Mouse (Mus musculus) left cerebral cortex, postnatal 14 days (tissue): Measurements from ENCODE around the gene Kcnk15. TPM values are rescaled to one million over a fixed set of nuclear protein-coding genes. Genes with fewer than 3 reads are reported as not detected.
A peak's percentile ranks its signal among the peaks of the same experiment; 100 is the strongest.

Experiments used
- DNase-seq, 2 experiments: peaks; one replicate each; pipeline ENCODE4 v3.0.0; 2021 to 2022; ENCODE audit warnings: low spot score in 2 of 2, mixed read lengths in 1 of 2
- intact Hi-C: fragments of 180-260 bp; cut with DNase I; formaldehyde crosslinking; loops from one replicate; pipeline ENCODE4 v1.15.1; 2025
- long read RNA-seq, 2 experiments: library from polyadenylated mRNA; stranded (forward); transcript quantifications; one replicate each; pipeline ENCODE4 v2.0.0; 2021
- total RNA-seq, 2 experiments: library from RNA; stranded (reverse); gene quantifications; 2 replicates each; pipeline ENCODE4 v1.2.3; 2021

Gene Kcnk15
- total RNA-seq, result not detected
- long read RNA-seq, experiment 1, result 0 reads
- long read RNA-seq, experiment 2, result 0 reads

GRCm38 (mm10) chr2:163853461-163853901 is at the start of gene Kcnk15:
Gene Kcnk15, plus strand, starts transcription at chr2:163853651.
- intact Hi-C loops, result no loop called here
- no peak for DNase-seq

GRCm38 (mm10) chr2:163803838-163804237 is 49.6 kb upstream of the Kcnk15 start:
- intact Hi-C loops, result no loop called here
- DNase-seq, result no peak

- intact Hi-C loops, result no loop called here
- DNase-seq, result no peak
Measured at GRCm38 (mm10) chr2:163809166-163809565, 44.3 kb upstream of the Kcnk15 start.

- no peak for DNase-seq
- intact Hi-C loops, result no loop called here
Measured at GRCm38 (mm10) chr2:163809704-163810103, 43.7 kb upstream of the Kcnk15 start.

GRCm38 (mm10) chr2:163813077-163813476 is 40.4 kb upstream of the Kcnk15 start:
- intact Hi-C loops, result no loop called here
- no peak for DNase-seq

GRCm38 (mm10) chr2:163814739-163815465 is 38.5 kb upstream of the Kcnk15 start:
- no peak for DNase-seq
- intact Hi-C loops, result no loop called here

GRCm38 (mm10) chr2:163820607-163821006 is 32.8 kb upstream of the Kcnk15 start, which contains the start of gene Ccn5:
Gene Ccn5, plus strand, starts transcription at chr2:163820861.
- peak in 1 of 2 experiments; percentile 25 for DNase-seq
- intact Hi-C loops, result loop anchor here (10.0 kb wide), 1 partner anchor 286 kb away; no protein-coding TSS in a partner anchor

GRCm38 (mm10) chr2:163823248-163823647 is 30.2 kb upstream of the Kcnk15 start:
- peak; percentile 44 to 55 for DNase-seq
- intact Hi-C loops, result loop anchor here (10.0 kb wide), 1 partner anchor 288 kb away; no protein-coding TSS in a partner anchor

GRCm38 (mm10) chr2:163823771-163824170 is 29.7 kb upstream of the Kcnk15 start:
- DNase-seq, result no peak
- intact Hi-C loops, result loop anchor here (10.0 kb wide), 1 partner anchor 289 kb away; no protein-coding TSS in a partner anchor

GRCm38 (mm10) chr2:163825861-163826260 is 27.6 kb upstream of the Kcnk15 start:
- DNase-seq, result no peak
- intact Hi-C loops, result loop anchor here (10.0 kb wide), 1 partner anchor 291 kb away; no protein-coding TSS in a partner anchor

- intact Hi-C loops, result loop anchor here (10.0 kb wide), 1 partner anchor 292 kb away; no protein-coding TSS in a partner anchor
- DNase-seq, result no peak
Measured at GRCm38 (mm10) chr2:163826494-163826893, 27.0 kb upstream of the Kcnk15 start.

- intact Hi-C loops, result loop anchor here (10.0 kb wide), 1 partner anchor 46 kb away; no protein-coding TSS in a partner anchor
- DNase-seq, result no peak
Measured at GRCm38 (mm10) chr2:163831163-163831562, 22.3 kb upstream of the Kcnk15 start.

GRCm38 (mm10) chr2:163838043-163838442 is 15.4 kb upstream of the Kcnk15 start:
- intact Hi-C loops, result loop anchor here (10.0 kb wide), 1 partner anchor 53 kb away; no protein-coding TSS in a partner anchor
- DNase-seq, result peak; percentile 90

GRCm38 (mm10) chr2:163839519-163839918 is 13.9 kb upstream of the Kcnk15 start:
- intact Hi-C loops, result loop anchor here (10.0 kb wide), 1 partner anchor 55 kb away; no protein-coding TSS in a partner anchor

GRCm38 (mm10) chr2:163842043-163842442 is 11.4 kb upstream of the Kcnk15 start:
- intact Hi-C loops, result no loop called here
- DNase-seq, result no peak

More at GRCm38 (mm10) chr2:163839519-163839918, 13.9 kb upstream of the Kcnk15 start:
- DNase-seq, result no peak

GRCm38 (mm10) chr2:163857233-163857632 is 3.8 kb downstream of the Kcnk15 start:
- intact Hi-C loops, result loop anchor here (5.0 kb wide), 2 partner anchors 60 to 110 kb away; partner anchors contain the start of gene Rims4
- DNase-seq, result no peak

GRCm38 (mm10) chr2:163858254-163858947 is 5.0 kb downstream of the Kcnk15 start:
- DNase-seq, result peak in 1 of 2 experiments; percentile 60
- intact Hi-C loops, result loop anchor here (2.0 to 5.0 kb wide), 3 partner anchors 59 to 109 kb away; partner anchors contain the start of gene Rims4

- intact Hi-C loops, result no loop called here
- DNase-seq, result no peak
Measured at GRCm38 (mm10) chr2:163865311-163865710, 11.9 kb downstream of the Kcnk15 start.

- intact Hi-C loops, result no loop called here
Measured at GRCm38 (mm10) chr2:163866061-163866460, 12.6 kb downstream of the Kcnk15 start.

GRCm38 (mm10) chr2:163869783-163870182 is 16.3 kb downstream of the Kcnk15 start:
- intact Hi-C loops, result no loop called here
- no peak for DNase-seq

More at GRCm38 (mm10) chr2:163866061-163866460, 12.6 kb downstream of the Kcnk15 start:
- DNase-seq, result no peak
